Mouse (Mus musculus) lung, postnatal 0 days (tissue): ENCODE measurements around the gene Krtap11-1.

Source experiments
- CTCF ChIP-seq: IDR thresholded peaks from 2 replicates; pipeline ENCODE4 v1.5.1; 2016; ENCODE audit warnings: antibody characterized with exemption, mild to moderate bottlenecking
- EP300 ChIP-seq: IDR thresholded peaks from 2 replicates; pipeline ENCODE4 v1.6.1; 2016; ENCODE audit warnings: antibody characterized with exemption, mild to moderate bottlenecking, control low read depth

DNA sequence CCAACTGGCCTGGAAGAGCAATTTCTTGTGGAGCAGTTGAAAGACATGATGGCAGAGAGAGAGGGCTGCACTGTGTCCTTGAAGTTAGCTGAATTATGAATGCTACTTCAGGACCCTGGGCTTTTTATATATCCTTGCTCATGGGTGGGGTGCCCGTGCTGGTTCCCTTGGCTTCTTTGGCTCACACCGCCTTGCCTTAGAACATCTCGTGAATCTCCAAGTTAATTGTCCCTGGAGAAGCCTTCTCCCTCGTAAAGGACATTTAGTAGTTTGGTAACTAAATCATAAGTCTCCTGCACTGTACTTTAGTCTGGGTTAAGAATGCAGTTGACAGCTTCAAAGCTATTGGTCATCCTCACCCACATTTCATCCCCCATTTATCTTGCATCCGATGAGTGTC, at the start of gene Krtap11-1:
- no peak for TF ChIP-seq CTCF
- TF ChIP-seq EP300, result no peak
